ENCODE assay signal across 11 mouse cellular contexts in genomic region chr13:28887098-28887497, GRCm38 (mm10).
A peak's percentile ranks its signal among the peaks of the same experiment; 100 is the strongest.
DNase-seq lines count a peak whose midpoint lies in the region; ATAC-seq and TF ChIP-seq lines count a peak whose summit lies in the region.
"Had no signal": no experiment of that assay in that cellular context is flagged by ENCODE, and none has a peak within 500 bp of the region (broad histone marks: within the 10 kb centered on the region; RNA-seq: fewer than 3 reads in every experiment).

No protein-coding gene starts in this region.

- no peak for DNase-seq in heart, adult 2 months
- no peak for DNase-seq in lung, postnatal 0 days (ENCODE audit: low spot score)
- no peak for DNase-seq in lung, postnatal 14 days
- no peak for DNase-seq in hindbrain, postnatal 0 days (ENCODE audit: low spot score)
- DNase-seq in gastrocnemius, adult 8-10 months (ENCODE audit: low spot score in 2 of 2), result no peak
- DNase-seq: cerebellum, postnatal 36 days; liver; right cerebral cortex, adult 18-20 months had no signal

- H3K4me2 ChIP-seq in heart, embryonic 11.5 days, result peak overlapping the region; percentile 48
- 0 out of 2 replicates have a peak overlapping the region, but pooled peaks have one; percentile 8 for H3K4me2 ChIP-seq in lung, postnatal 0 days (replicated peaks; ENCODE audit: low read depth, low read length)
- H3K4me2 ChIP-seq in hindbrain, postnatal 0 days (ENCODE audit: low read depth, low read length), result peak overlapping the region; percentile 35
- H3K4me2 ChIP-seq in neural tube, embryonic 13.5 days, result peak overlapping the region; percentile 83

- intact Hi-C loops in heart, adult 2 months (cut with DNase I), result loop anchor here (5.0 kb wide), 2 partner anchors 45 to 170 kb away; no protein-coding TSS in a partner anchor

- TF ChIP-seq EP300 in heart, adult 2 months (IDR thresholded peaks at IDR 0.05; ENCODE audit: insufficient read depth, low read depth, low read length), result no peak
- no peak for TF ChIP-seq EP300 in lung, postnatal 0 days (IDR thresholded peaks at IDR 0.05)

- H3K9ac ChIP-seq in heart, embryonic 11.5 days (ENCODE audit: low read depth, low read length), result no peak overlapping the region
- H3K9ac ChIP-seq in heart, adult 2 months (ENCODE audit: low read depth, low read length), result no peak overlapping the region
- no peak overlapping the region for H3K9ac ChIP-seq in lung, postnatal 0 days (replicated peaks; ENCODE audit: low read depth)
- no peak overlapping the region for H3K9ac ChIP-seq in hindbrain, postnatal 0 days (replicated peaks; ENCODE audit: low read length)
- no peak overlapping the region for H3K9ac ChIP-seq in neural tube, embryonic 13.5 days

- peaks cover 31% of the 10 kb centered on the region for H3K27me3 ChIP-seq in heart, embryonic 11.5 days (ENCODE audit: control insufficient read depth, insufficient read depth, low read length)
- H3K27me3 ChIP-seq in heart, adult 2 months (ENCODE audit: control insufficient read depth, insufficient read depth, low read length), result no peaks in the 10 kb centered on the region
- peaks cover 9% of the 10 kb centered on the region; the same call in 1 of the 2 replicates for H3K27me3 ChIP-seq in lung, postnatal 0 days (replicated peaks; ENCODE audit: insufficient read depth, low read length)
- no peaks in the 10 kb centered on the region for H3K27me3 ChIP-seq in hindbrain, postnatal 0 days (ENCODE audit: insufficient read depth, low read length)
- peaks cover 18% of the 10 kb centered on the region for H3K27me3 ChIP-seq in neural tube, embryonic 13.5 days

- H3K4me3 ChIP-seq in heart, embryonic 11.5 days (ENCODE audit: low read depth, low read length), result no peak overlapping the region
- H3K4me3 ChIP-seq in heart, adult 2 months, result no peak overlapping the region
- H3K4me3 ChIP-seq in lung, postnatal 0 days (ENCODE audit: low read depth, low read length), result no peak overlapping the region
- H3K4me3 ChIP-seq in hindbrain, postnatal 0 days (ENCODE audit: low read length), result no peak overlapping the region
- no peak overlapping the region for H3K4me3 ChIP-seq in neural tube, embryonic 13.5 days

- WGBS in heart, embryonic 11.5 days (ENCODE audit: insufficient replicate concordance), result 12% methylated on average over 13 of the region's 13 CpGs
- 31% methylated on average over 13 of the region's 13 CpGs for WGBS in heart, adult 2 months
- 24% methylated on average over 13 of the region's 13 CpGs for WGBS in lung, postnatal 0 days
- 14% methylated on average over 13 of the region's 13 CpGs for WGBS in hindbrain, postnatal 0 days
- 7% methylated on average over 13 of the region's 13 CpGs for WGBS in neural tube, embryonic 13.5 days

- no peaks in the 10 kb centered on the region for H3K9me3 ChIP-seq in heart, embryonic 11.5 days (replicated peaks; ENCODE audit: control insufficient read depth, low read length)
- no peaks in the 10 kb centered on the region for H3K9me3 ChIP-seq in lung, postnatal 0 days (ENCODE audit: low read length)
- no peaks in the 10 kb centered on the region for H3K9me3 ChIP-seq in hindbrain, postnatal 0 days (ENCODE audit: low read length)
- H3K9me3 ChIP-seq in neural tube, embryonic 13.5 days, result no peaks in the 10 kb centered on the region

- no peak overlapping the region for H3K27ac ChIP-seq in heart, embryonic 11.5 days (ENCODE audit: low read depth, low read length)
- no peak overlapping the region for H3K27ac ChIP-seq in heart, adult 2 months
- H3K27ac ChIP-seq in lung, postnatal 0 days (ENCODE audit: low read length), result no peak overlapping the region
- no peak overlapping the region for H3K27ac ChIP-seq in hindbrain, postnatal 0 days
- H3K27ac ChIP-seq in neural tube, embryonic 13.5 days (replicated peaks), result no peak overlapping the region

- no peaks in the 10 kb centered on the region for H3K79me2 ChIP-seq in heart, adult 2 months (replicated peaks; ENCODE audit: control insufficient read depth, insufficient read depth, low read length)

- H3K36me3 ChIP-seq in heart, embryonic 11.5 days (ENCODE audit: control insufficient read depth, insufficient read depth, low read length), result no peaks in the 10 kb centered on the region
- H3K36me3 ChIP-seq in heart, adult 2 months (ENCODE audit: control insufficient read depth, insufficient read depth, low read length), result no peaks in the 10 kb centered on the region
- no peaks in the 10 kb centered on the region for H3K36me3 ChIP-seq in lung, postnatal 0 days (ENCODE audit: insufficient read depth, low read length)
- no peaks in the 10 kb centered on the region for H3K36me3 ChIP-seq in hindbrain, postnatal 0 days (ENCODE audit: insufficient read depth, low read length)
- no peaks in the 10 kb centered on the region for H3K36me3 ChIP-seq in neural tube, embryonic 13.5 days

- no peak for TF ChIP-seq POLR2A in heart, adult 2 months (IDR thresholded peaks at IDR 0.05; ENCODE audit: insufficient read depth, low read depth, low read length)

- H3K4me1 ChIP-seq in heart, embryonic 11.5 days (ENCODE audit: control insufficient read depth, insufficient read depth, low read length), result peaks cover 3% of the 10 kb centered on the region; the same call in 1 of the 2 replicates
- H3K4me1 ChIP-seq in heart, adult 2 months (ENCODE audit: control insufficient read depth, insufficient read depth, low read length), result no peaks in the 10 kb centered on the region; the same call in 1 of the 2 replicates
- no peaks in the 10 kb centered on the region for H3K4me1 ChIP-seq in lung, postnatal 0 days (ENCODE audit: insufficient read depth, low read depth, low read length)
- 0 out of 2 replicates have a peak, but pooled peaks cover 5% of the 10 kb centered on the region for H3K4me1 ChIP-seq in hindbrain, postnatal 0 days (ENCODE audit: insufficient read depth, low read length)
- H3K4me1 ChIP-seq in neural tube, embryonic 13.5 days (replicated peaks), result peaks cover 44% of the 10 kb centered on the region

- TF ChIP-seq CTCF in heart, adult 2 months (IDR thresholded peaks at IDR 0.05), result no peak
- TF ChIP-seq CTCF in lung, postnatal 0 days (IDR thresholded peaks at IDR 0.05), result no peak
- TF ChIP-seq CTCF in hindbrain, postnatal 0 days (IDR thresholded peaks at IDR 0.05; ENCODE audit: low read depth), result no peak

- no peak for ATAC-seq in heart, embryonic 11.5 days (replicated peaks; ENCODE audit: insufficient number of reproducible peaks, low FRiP score, low TSS enrichment)
- ATAC-seq in lung, postnatal 0 days, result no peak
- ATAC-seq in hindbrain, postnatal 0 days, result no peak
- no peak for ATAC-seq in neural tube, embryonic 13.5 days (ENCODE audit: low read depth)
- no peak for ATAC-seq in cerebellum, adult (ENCODE audit: insufficient number of reproducible peaks, low FRiP score, low TSS enrichment)

Comparison
In these comparisons a context has a peak if more than half of its experiments do, and no peak if none do; other contexts are left out.
1. H3K4me2 ChIP-seq: peak in every context shown above with its lines; median percentile 83 in neural tube, embryonic 13.5 days; 48 in heart, embryonic 11.5 days; 35 in hindbrain, postnatal 0 days; 8 in lung, postnatal 0 days.